Mouse (Mus musculus) cerebellum, postnatal 25 days (tissue): ENCODE measurements at regions not wholly inside any gene's neighbourhood (a gene's known extent, or its start where the extent isn't known, plus 50 kb on each side); places are given as distances from the start of the nearest gene placed in this dataset.

ENCODE experiments used
- DNase-seq, 2 experiments: peaks; one replicate each; pipeline ENCODE4 v3.0.0; 2021; ENCODE audit warnings: mixed read lengths in 2 of 2

DNA sequence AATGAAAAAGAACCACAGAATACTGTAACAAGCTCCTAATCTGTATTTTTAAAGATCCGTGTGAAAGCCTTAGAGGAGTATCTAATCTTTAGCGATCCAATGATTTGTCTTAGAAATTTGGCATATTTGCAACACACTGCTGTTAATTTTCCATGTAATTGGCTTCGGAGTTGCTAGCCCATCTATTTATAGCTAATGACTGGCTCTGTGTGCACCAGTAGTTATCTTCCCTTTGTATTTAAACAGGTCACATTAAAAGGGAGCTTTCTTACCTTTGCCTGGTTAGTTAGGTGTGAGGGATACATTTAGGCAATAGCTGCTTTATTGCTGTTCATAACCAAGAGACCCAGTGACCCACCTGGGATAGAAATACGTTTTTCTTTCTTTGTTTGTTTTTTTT lies 256.3 kb upstream of the Mme start:
- DNase-seq: no peak

DNA sequence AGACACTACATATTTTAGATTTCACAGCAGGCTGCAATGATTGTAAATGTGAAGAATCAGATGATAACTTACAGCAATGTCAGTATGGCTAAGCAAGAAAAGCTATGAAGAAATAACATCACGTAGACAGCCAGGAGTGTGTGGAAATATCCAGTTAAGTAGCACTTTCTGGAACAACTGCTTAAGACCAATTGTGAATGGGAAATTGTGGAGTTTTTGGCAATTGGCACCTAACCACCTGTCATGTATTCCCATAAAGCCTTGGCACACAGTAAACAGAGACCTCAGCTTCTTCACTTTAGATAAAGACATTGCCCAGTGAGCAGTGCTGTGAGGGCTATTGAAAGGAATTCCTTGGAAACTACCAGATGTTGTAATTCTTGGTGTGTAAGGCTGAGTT lies 264.4 kb upstream of the Mme start:
- no peak for DNase-seq

DNA sequence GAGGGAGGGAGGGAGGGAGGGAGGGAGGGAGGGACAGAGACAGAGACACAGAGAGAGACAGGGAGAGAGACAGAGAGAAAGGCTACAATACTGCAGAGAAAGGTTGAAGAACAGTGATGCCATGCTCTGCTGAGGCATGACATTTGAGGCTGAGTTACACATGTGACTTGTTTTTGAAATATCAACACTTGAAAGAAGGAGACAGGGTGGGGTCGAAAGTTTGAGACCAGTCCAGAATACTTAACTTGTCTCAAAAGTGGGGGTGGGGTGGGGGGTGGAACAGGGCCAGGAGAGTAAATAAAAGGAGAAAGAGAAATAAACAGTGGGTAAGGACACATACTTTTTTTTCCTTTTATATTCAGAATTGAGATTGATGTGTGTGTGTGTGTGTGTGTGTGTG lies 278.1 kb upstream of the Mme start:
- no peak for DNase-seq

DNA sequence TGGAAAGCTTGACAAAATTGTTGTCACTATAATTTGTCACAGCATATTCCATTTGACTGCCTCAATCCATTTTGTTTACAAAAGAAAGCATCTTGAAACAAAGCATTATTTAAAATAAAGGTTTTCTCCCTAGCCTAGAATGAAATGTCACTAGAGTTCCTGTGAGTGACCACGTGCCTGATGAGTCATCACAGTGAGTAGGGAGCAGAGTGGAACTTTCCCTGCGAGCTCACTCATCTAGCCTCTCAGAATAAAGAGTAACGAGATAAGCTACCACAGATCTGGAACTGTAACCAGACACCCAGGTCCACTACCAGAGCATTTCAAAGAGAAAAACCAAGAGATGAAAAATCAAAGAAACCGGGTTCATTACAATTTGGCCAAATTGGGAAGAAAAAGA lies 278.7 kb upstream of the Mme start:
- no peak for DNase-seq

DNA sequence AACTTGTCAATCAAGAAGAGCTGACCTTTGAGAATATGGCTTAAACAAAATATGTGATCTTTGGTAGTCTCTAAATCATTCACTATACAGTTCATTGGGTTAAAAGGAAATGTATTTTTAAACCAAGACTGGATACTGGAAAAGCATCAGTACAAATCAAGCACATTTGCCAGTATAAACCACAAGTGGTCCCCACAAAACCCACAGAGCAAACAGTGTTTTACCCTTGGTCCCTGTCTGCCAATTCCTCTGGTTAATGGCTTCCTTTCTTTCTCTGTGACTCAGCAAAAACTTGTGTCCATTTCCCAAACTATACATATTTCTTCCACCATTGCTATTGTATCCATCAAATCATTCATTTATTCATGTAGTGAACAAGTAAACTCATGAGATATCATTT lies 296.0 kb upstream of the Mme start:
- DNase-seq: no peak

DNA sequence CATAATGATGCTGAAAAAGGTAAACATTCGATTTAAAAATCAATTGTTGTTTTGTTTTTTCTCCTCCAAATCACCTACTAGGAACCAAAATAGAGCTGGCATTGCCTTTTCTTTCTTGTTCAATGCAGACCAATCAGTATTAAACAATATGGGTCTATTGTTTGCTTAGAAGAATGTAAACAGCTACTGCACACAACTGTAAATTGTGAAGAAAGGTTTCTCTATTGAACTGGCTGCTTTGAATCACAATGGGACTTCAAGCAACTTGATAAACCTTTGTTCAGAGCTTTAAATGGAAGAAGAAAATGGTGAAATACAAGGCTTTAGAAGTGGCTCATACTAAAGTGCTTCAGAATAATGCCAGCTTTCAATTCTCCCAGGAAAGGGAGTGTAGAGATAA lies 302.7 kb upstream of the Mme start:
- no peak for DNase-seq

DNA sequence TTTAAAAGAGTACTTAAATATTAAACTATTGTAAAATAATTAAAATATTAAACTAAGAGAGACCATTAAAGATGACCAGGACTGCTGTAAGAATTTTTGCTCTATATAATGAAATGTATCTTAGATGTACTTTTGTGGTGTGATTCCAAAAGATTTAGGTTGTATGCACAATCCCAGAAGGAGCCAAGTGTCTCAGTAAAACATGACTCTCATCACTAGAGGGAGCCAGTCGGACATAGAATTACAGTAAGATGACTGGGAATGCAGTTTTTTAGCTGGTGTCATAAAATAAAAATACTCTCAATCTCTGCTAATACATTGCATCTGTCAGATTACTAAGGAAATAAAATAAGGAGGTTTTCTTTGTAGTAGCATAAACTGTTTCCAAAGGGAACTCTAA lies 316.9 kb upstream of the Mme start:
- no peak for DNase-seq

DNA sequence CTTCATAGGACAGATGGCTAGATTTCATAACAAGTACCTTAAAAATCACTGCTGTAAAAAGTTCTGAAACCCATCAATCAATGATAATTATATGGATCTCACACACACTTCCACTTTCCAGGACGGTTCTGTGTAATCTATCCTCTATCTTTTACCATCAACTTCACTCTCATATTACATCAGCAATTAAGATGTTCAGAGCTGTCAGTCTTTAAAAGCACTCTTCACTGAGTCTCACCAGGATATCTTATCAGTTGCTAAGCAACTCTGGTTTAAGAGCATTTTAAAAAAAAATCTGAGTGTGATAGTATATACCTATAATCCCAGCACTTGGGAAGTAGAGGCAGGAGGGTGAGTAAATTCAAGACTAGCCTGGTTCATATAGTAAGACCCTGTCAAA lies 312.0 kb upstream of the Gpr149 start:
- no peak for DNase-seq

DNA sequence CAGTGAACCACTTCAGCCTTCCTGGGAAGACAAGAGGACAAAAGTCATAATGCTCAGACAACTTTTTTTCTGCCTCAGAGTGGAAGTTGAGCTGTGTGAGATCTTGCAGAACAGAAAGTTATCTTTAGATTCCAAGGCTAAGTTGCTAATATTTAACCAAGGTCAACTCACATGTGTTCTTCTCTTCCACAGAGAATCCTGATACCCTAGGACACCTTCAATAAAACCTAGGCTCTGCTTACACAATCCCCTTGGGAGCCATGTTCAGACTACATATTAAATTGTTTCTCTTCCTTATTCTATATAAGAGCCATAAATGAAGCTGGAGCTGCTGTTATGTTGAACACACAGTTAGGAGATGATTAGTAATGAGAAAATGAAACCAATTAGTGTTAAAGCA lies 280.2 kb upstream of the Gpr149 start:
- DNase-seq: no peak

DNA sequence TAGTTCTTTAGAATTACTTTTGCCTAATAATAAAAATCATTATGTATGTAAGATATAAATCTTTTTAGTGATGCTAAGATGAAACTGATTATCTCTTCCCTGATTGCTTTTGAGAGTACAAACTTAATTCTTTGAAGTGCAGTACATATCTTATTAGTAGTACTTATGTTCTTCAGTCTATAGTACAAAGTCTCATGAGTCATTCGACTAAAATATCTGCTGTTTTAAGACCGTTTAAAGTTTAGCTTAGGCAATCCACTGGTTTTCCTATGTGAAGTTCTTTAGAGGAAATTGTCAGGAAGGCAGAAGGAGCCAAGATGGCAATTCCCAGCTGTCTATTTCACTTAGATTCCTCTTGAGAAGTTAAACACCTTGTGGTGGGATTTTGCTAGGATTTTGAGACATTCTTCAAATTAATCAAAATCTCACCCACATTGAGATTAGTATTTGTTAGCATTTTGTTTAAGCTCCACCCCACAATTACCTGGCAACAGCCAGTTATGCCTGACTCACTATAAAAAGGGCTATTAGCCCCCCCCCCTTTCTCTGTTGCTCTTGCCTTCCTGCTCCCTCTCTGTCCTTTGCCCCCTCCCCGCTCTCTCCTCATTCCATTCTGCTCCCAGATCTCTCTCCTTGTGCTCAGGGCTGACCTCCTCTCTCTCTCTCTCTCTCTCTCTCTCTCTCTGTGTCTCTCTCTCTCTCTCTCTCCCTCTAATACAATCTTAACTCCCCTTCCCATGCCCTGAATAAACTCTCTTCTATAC lies 277.6 kb upstream of the Gpr149 start:
- no peak for DNase-seq

DNA sequence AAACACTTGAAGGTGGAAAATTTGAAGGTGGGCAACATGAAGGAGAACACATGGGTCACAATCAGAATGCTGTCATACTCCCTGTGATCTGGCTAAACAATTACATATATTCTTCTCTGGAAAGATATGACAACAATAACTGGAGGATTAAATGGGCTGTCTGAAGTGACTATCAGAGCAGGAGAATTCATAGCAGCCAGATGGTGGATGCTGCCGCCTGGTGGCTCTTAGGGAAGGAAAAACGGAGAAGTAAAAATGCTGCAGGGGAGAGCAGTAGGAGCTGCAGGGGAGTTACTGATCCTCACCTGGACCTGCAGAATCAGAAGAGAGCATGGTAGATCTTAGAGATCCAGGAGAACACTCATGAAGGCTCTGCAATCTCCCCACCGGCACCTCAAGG lies 255.8 kb upstream of the Gpr149 start:
- DNase-seq: peak in 1 of 2 experiments; percentile 2

DNA sequence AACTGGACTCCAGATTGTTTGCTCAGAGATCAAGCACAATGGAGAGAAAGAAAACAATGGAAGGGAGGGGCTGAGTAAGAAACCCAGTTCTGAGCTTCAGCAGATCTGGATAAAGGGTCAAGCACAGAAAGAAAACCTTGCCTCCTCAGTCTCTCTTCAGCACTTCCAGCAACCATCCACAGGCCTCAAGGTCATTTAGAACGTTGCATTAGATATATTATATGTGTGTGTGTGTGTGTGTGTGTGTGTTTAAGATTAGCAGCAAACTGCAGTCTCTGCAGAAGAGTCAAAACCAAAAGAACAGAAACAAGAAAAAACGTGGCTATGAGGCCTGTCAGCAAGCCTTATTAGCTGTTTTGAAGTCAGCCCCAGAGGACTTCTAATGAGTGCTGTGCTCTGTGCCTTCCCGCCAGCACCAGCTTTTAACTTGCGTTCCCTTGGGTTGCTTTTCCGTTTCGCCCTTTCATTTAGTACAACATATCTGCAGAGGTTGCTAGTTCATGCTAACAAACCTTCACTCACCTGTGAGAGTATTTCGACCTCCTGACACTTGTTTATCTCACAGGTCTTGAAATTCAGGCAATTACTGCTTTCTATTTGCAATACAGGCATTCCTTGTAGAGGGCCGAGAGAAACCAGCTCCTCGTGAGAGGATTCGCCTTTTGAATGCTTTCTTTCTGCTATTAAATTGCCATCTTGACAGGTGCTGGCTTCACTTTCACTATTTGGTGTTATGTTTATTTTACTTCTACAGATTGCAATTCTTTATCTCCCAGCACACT lies 230.9 kb upstream of the Gpr149 start:
- DNase-seq: no peak

DNA sequence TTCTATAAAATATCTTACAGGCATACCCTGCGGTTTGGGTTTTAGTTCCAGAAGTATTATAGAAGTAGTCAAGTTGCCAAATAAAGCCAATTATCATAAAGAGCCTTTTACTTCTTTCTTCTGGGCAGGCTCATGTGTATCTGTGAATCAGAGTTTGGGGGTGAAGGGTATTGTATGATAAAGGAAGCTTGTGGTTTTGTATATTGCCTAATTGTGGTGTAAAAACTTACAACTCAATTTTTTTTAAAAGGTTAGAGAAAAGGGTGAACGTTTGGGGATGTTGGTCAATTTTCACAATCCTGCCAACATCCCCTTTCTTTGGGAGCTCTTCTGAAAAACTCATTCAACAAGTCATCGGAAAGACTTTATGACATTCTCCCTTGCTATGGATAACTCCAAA lies 219.0 kb upstream of the Gpr149 start:
- no peak for DNase-seq

DNA sequence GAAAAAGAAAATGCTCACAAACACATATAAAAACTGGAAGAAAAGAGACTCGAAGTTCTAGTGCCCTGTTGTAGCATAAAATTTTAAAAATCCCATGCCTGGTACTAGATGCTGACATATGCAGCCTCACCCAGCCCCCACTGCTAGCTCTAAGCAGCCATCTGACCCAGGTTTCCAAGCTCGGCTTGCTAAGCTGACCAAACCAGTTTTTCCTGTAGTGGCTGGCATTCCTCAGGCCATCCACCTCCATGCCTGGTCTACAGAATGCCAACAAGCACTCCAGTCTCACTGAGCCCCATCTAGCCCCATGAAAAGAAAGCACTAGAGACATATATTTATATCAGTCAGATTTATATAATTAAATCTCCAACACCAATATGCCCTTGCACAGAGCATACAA lies 196.1 kb upstream of the Gpr149 start:
- no peak for DNase-seq

DNA sequence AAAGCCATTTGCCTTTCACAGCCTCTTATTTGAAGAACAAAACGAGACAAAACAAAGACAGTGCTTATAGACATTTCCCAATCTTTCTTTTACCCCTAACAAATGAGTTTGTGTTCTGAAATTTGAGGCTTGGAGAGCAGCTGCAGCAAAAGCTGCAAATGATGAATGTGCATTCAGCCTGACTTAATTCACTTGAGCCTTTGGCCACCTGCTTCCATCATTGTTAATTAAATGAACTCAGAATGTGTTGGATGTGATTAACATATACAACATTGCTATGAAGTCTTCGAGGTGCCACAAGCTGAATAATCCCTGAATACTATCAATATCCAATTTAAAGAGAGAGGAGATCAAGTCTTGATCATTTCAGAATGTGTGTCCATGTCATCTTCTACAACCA lies 181.3 kb upstream of the Gpr149 start:
- DNase-seq: no peak
